Mouse (Mus musculus) ES-E14 (cell line): ENCODE results near the gene Copz1. TPM values are rescaled to one million over a fixed set of nuclear protein-coding genes. Genes with fewer than 3 reads are reported as not detected.
A peak's percentile ranks its signal among the peaks of the same experiment; 100 is the strongest.

Experiments
- DNase-seq: peaks from one replicate; pipeline ENCODE4 v3.0.0-alpha.2; 2013; ENCODE audit warnings: low read depth, low spot score
- H3K27ac ChIP-seq: 2 replicates; pipeline ENCODE4 v1.5.1; 2012; ENCODE audit warnings: low read depth, mild to moderate bottlenecking, low read length, moderate library complexity, mixed read lengths; ENCODE audit not compliant: poor library complexity, insufficient read depth, severe bottlenecking
- H3K36me3 ChIP-seq: 2 replicates; pipeline ENCODE4 v1.6.1; 2012; ENCODE audit warnings: mild to moderate bottlenecking, low read length, moderate library complexity, mixed read lengths; ENCODE audit not compliant: control insufficient read depth, poor library complexity, insufficient read depth, severe bottlenecking
- H3K4me1 ChIP-seq, 2 experiments: fragments of 150-350 bp in 1 of 2; sonication (generic) in 1 of 2; 2 replicates each; pipeline ENCODE4 v1.6.1; 2012; ENCODE audit warnings: low read length in 2 of 2, mild to moderate bottlenecking in 1 of 2, mixed read lengths in 1 of 2; ENCODE audit not compliant: control insufficient read depth in 2 of 2, insufficient read depth in 2 of 2, poor library complexity in 1 of 2
- H3K4me3 ChIP-seq, 2 experiments: fragments of 150-350 bp in 1 of 2; sonication (generic) in 1 of 2; 2 replicates each; pipeline ENCODE4 v1.5.1; 2012; ENCODE audit warnings: low read length in 2 of 2, low read depth in 1 of 2, mild to moderate bottlenecking in 1 of 2, mixed read lengths in 1 of 2; ENCODE audit not compliant: insufficient read depth in 1 of 2, poor library complexity in 1 of 2, severe bottlenecking in 1 of 2
- H3K9ac ChIP-seq: 2 replicates; pipeline ENCODE4 v1.6.1; 2012; ENCODE audit warnings: low read depth, mild to moderate bottlenecking, low read length, mixed read lengths; ENCODE audit not compliant: poor library complexity, insufficient read depth, severe bottlenecking
- H3K9me3 ChIP-seq: fragments of 150-350 bp; sonication (generic); 2 replicates; pipeline ENCODE4 v1.6.1; 2012; ENCODE audit warnings: low read depth, mild to moderate bottlenecking, low read length; ENCODE audit not compliant: control insufficient read depth, insufficient read depth
- CHD2 ChIP-seq: IDR thresholded peaks from 2 replicates; pipeline ENCODE4 v1.6.1; 2014; ENCODE audit warnings: mild to moderate bottlenecking, low read depth, low read length, inconsistent platforms
- HCFC1 ChIP-seq: IDR thresholded peaks from 2 replicates; pipeline ENCODE4 v1.6.1; 2012; ENCODE audit warnings: low read length, inconsistent platforms, borderline replicate concordance; ENCODE audit not compliant: insufficient read depth
- MAFK ChIP-seq: IDR thresholded peaks from 2 replicates; pipeline ENCODE4 v1.6.1; 2014; ENCODE audit warnings: mild to moderate bottlenecking, low read depth, low read length, inconsistent platforms; ENCODE audit not compliant: insufficient read depth
- ZC3H11A ChIP-seq: IDR thresholded peaks from 2 replicates; pipeline ENCODE4 v1.6.1; 2012; ENCODE audit warnings: low read depth, mild to moderate bottlenecking, inconsistent platforms, low read length, borderline replicate concordance
- ZNF384 ChIP-seq: IDR thresholded peaks from 2 replicates; pipeline ENCODE4 v1.6.1; 2012; ENCODE audit warnings: low read depth, low read length, inconsistent platforms
- in situ Hi-C, 2 experiments: fragments of 600-800 bp; cut with MboI; formaldehyde crosslinking; loops; one replicate each; pipeline ENCODE4 v1.15.1; 2025; ENCODE audit warnings: low sequenced_read_pairs in 2 of 2, inconsistent platforms in 1 of 2; ENCODE audit not compliant: unreplicated experiment in 2 of 2
- total RNA-seq: library from RNA; depleted of rRNA; stranded (reverse); fragments of 300-350 nt; gene quantifications from 2 replicates; pipeline ENCODE4 v1.2.3, GENCODE M21; 2012

Gene Copz1
- total RNA-seq, 1 experiment: 85.5 TPM

GRCm38 (mm10) chr15:103300067-103300471, 27.6 kb downstream of the Copz1 start:
- Histone ChIP-seq H3K9me3 (no peaks in the 10 kb centered on the region; the same call in 1 of the 2 replicates), H3K4me3 (peak overlapping the region; percentile 11 to 37; a peak in 2 of 4 replicates), H3K9ac (peak overlapping the region; percentile 4; the same call in 1 of the 2 replicates), H3K27ac (no peak overlapping the region), H3K4me1 (peaks cover 7 to 43% of the 10 kb centered on the region in 2 experiments; a peak in 3 of 4 replicates), H3K36me3 (peaks cover 6% of the 10 kb centered on the region; the same call in 1 of the 2 replicates)
- TF ChIP-seq HCFC1: no peak
- no peak for TF ChIP-seq MAFK
- no peak for TF ChIP-seq ZNF384
- in situ Hi-C loops: loop anchor here in 1 of 2 experiments (25.0 kb wide), 1 partner anchor 313 kb away; the partner anchor contains the start of genes Hoxc6, Hoxc8 and Hoxc9
- DNase-seq: no peak

- no peak overlapping the region for H3K27ac ChIP-seq
- H3K36me3 ChIP-seq: peaks cover 6% of the 10 kb centered on the region; the same call in 1 of the 2 replicates
- peak overlapping the region; percentile 4; the same call in 1 of the 2 replicates for H3K9ac ChIP-seq
- no peak for DNase-seq
- no peak overlapping the region for H3K4me3 ChIP-seq
- H3K4me1 ChIP-seq: peaks cover 7 to 41% of the 10 kb centered on the region in 2 experiments; a peak in 3 of 4 replicates
- in situ Hi-C loops: loop anchor here in 1 of 2 experiments (25.0 kb wide), 1 partner anchor 313 kb away; the partner anchor contains the start of genes Hoxc6, Hoxc8 and Hoxc9
- no peak for TF ChIP-seq CHD2
- TF ChIP-seq MAFK: no peak
- no peak for TF ChIP-seq ZNF384
- no peaks in the 10 kb centered on the region; the same call in 1 of the 2 replicates for H3K9me3 ChIP-seq
Observed at GRCm38 (mm10) chr15:103300560-103300959, 28.0 kb downstream of the Copz1 start.

DNA sequence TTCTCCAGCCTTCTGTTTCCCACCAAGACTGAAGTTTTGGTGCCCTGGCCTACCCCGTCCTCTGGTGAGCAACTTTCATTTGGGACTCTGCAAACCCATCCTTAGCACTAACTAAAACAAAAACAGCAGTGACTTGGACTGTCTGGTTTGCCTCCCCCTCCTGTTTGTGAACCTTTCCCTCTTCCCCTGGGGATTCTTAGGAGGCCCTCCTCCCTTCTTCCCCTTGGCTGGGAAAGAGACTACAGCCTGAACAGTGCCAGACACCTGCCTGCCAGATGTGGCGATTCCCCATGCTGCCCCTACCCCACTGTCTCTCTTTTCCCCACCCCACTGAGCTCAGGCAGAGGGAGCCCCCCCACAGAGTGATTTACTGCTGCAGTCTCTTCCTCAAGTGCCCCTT, 28.5 kb downstream of the Copz1 start:
- H3K4me3 ChIP-seq: no peak overlapping the region
- peaks cover 7 to 36% of the 10 kb centered on the region in 2 experiments; a peak in 3 of 4 replicates for H3K4me1 ChIP-seq
- no peak for DNase-seq
- no peak overlapping the region for H3K27ac ChIP-seq
- TF ChIP-seq CHD2 (no peak), ZNF384 (no peak), MAFK (no peak), ZC3H11A (no peak), HCFC1 (no peak)
- no peak overlapping the region for H3K9ac ChIP-seq
- H3K36me3 ChIP-seq: peaks cover 5% of the 10 kb centered on the region; the same call in 1 of the 2 replicates
- in situ Hi-C loops: loop anchor here in 1 of 2 experiments (25.0 kb wide), 1 partner anchor 314 kb away; the partner anchor contains the start of genes Hoxc6, Hoxc8 and Hoxc9
- no peaks in the 10 kb centered on the region; the same call in 1 of the 2 replicates for H3K9me3 ChIP-seq

DNA sequence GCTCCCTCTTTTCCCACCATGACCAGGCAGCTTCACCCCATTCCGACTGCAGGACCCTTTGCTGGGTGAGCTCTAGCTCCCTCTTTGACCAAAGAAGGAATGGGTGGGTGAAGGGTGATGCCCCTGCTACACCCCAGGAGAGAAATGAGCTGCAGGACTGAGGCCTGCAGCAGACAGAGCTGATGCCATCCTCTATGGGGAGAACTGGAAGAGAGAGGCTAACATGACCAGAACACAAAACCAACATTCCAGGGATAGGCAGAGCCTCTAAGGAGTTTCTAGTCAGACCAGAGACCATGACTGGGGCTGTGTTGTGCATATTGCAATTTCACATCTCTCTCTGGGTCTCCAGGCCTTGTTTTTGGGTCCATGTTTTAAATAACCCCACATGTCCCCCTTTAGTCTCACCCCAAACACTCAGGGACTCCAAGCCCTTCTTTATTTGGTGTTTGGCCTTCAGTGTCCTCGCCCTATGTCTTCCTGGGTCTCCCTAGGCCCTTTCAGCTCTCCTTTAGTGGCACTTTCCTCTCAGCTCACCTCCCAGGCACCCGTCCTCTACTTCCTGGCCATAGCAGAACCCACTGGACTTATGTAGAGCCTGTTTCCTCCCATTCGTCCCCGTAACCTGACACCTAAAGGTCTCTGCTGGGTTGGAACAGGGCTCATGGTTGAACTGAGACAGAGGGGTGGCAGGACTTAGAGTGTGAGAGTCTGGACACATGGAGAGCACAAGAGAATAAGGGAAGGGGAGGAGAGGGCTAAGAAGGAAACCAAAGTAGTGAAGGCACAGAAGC, 29.2 kb downstream of the Copz1 start:
- Histone ChIP-seq H3K9ac (no peak overlapping the region), H3K4me1 (peaks cover 4 to 34% of the 10 kb centered on the region in 2 experiments; a peak in 3 of 4 replicates), H3K4me3 (no peak overlapping the region), H3K9me3 (no peaks in the 10 kb centered on the region; the same call in 1 of the 2 replicates), H3K36me3 (0 out of 2 replicates have a peak, but pooled peaks cover under 1% of the 10 kb centered on the region), H3K27ac (no peak overlapping the region)
- no peak for DNase-seq
- in situ Hi-C loops: loop anchor here in 1 of 2 experiments (25.0 kb wide), 1 partner anchor 314 kb away; the partner anchor contains the start of genes Hoxc6, Hoxc8 and Hoxc9
- no peak for TF ChIP-seq MAFK
- TF ChIP-seq ZNF384: no peak
- no peak for TF ChIP-seq CHD2
- no peak for TF ChIP-seq HCFC1
- no peak for TF ChIP-seq ZC3H11A
